Mouse (Mus musculus) spleen, adult 2 months (tissue): Measurements from ENCODE around the gene Zcchc7. TPM values are rescaled to one million over a fixed set of nuclear protein-coding genes. Genes with fewer than 3 reads are reported as not detected.

ENCODE experiments used
- DNase-seq, 2 experiments: peaks; one replicate each; pipeline versions ENCODE4 v3.0.0 to v3.0.0-alpha.2; 2012 to 2021; ENCODE audit warnings: low spot score in 2 of 2, low read depth in 1 of 2
- H3K27ac ChIP-seq: fragments of 200-500 bp; 2 replicates; pipeline ENCODE4 v1.5.1; 2012; ENCODE audit warnings: low read length, inconsistent platforms; ENCODE audit not compliant: insufficient read depth
- H3K27me3 ChIP-seq: fragments of 200-500 bp; 2 replicates; pipeline ENCODE4 v1.6.1; 2012; ENCODE audit warnings: mild to moderate bottlenecking, moderate library complexity, low read length, inconsistent platforms; ENCODE audit not compliant: control insufficient read depth, insufficient read depth
- H3K36me3 ChIP-seq: fragments of 200-500 bp; 2 replicates; pipeline ENCODE4 v1.6.1; 2012; ENCODE audit warnings: mild to moderate bottlenecking, low read length, inconsistent platforms; ENCODE audit not compliant: control insufficient read depth, insufficient read depth
- H3K4me1 ChIP-seq: fragments of 200-500 bp; 2 replicates; pipeline ENCODE4 v1.6.1; 2011; ENCODE audit warnings: inconsistent platforms; ENCODE audit not compliant: control insufficient read depth, insufficient read depth, insufficient read length
- H3K4me3 ChIP-seq: fragments of 200-500 bp; 2 replicates; pipeline ENCODE4 v1.5.1; 2011; ENCODE audit warnings: mild to moderate bottlenecking, inconsistent platforms; ENCODE audit not compliant: insufficient read depth, insufficient read length; ENCODE audit errors: extremely low read depth
- CTCF ChIP-seq: fragments of 200-500 bp; IDR thresholded peaks from 2 replicates; pipeline ENCODE4 v1.5.1; 2011; ENCODE audit warnings: mild to moderate bottlenecking, inconsistent platforms; ENCODE audit not compliant: insufficient read depth, insufficient read length, insufficient replicate concordance; ENCODE audit errors: extremely low read depth
- POLR2A ChIP-seq: fragments of 200-500 bp; IDR thresholded peaks from 2 replicates; pipeline ENCODE4 v1.6.1; 2011; ENCODE audit warnings: low read depth, low read length, inconsistent platforms
- WGBS: fragments of 180-500 bp; shearing (Covaris S2); methylation state at CpG from one replicate; pipeline ENCODE4 v1.1.7; 2018; 5-methylcytosine and 5-hydroxymethylcytosine counted together
- polyA plus RNA-seq: library from polyadenylated mRNA; depleted of rRNA; stranded (reverse); fragments of >200 nt; gene quantifications from 2 replicates; pipeline ENCODE4 v1.2.3, GENCODE M21; 2012

The Zcchc7 gene
- polyA plus RNA-seq, 1 experiment = 13.3 TPM

- H3K27me3 ChIP-seq = no peaks in the 10 kb centered on the region
- no peak overlapping the region for H3K27ac ChIP-seq
- WGBS = 95% methylated on average over 6 of the region's 6 CpGs
- TF ChIP-seq CTCF = no peak
- no peak for TF ChIP-seq POLR2A
- no peak overlapping the region for H3K4me3 ChIP-seq
- H3K36me3 ChIP-seq = peaks cover 1% of the 10 kb centered on the region; the same call in 1 of the 2 replicates
- peaks cover 5% of the 10 kb centered on the region; the same call in 1 of the 2 replicates for H3K4me1 ChIP-seq
- no peak for DNase-seq
These were observed 28.1 kb downstream of the Zcchc7 start for GRCm38 (mm10) chr4:44783566-44784292.

GRCm38 (mm10) chr4:44812855-44813254, 57.2 kb downstream of the Zcchc7 start:
- Histone ChIP-seq H3K36me3 (no peaks in the 10 kb centered on the region), H3K4me3 (no peak overlapping the region), H3K4me1 (peaks cover 10% of the 10 kb centered on the region; the same call in 1 of the 2 replicates), H3K27me3 (no peaks in the 10 kb centered on the region), H3K27ac (no peak overlapping the region)
- DNase-seq = no peak
- WGBS = 73% methylated on average over 1 of the region's 1 CpGs
- TF ChIP-seq CTCF = no peak
- no peak for TF ChIP-seq POLR2A

- H3K27ac ChIP-seq = peak overlapping the region; percentile 72
- no peak for TF ChIP-seq CTCF
- TF ChIP-seq POLR2A = no peak
- H3K4me3 ChIP-seq = no peak overlapping the region
These were observed 58.1 kb downstream of the Zcchc7 start for GRCm38 (mm10) chr4:44813770-44814169.

GRCm38 (mm10) chr4:44816584-44816983, 60.9 kb downstream of the Zcchc7 start:
- Histone ChIP-seq H3K4me3 (no peak overlapping the region), H3K4me1 (peaks cover 10% of the 10 kb centered on the region; the same call in 1 of the 2 replicates), H3K36me3 (no peaks in the 10 kb centered on the region), H3K27ac (no peak overlapping the region), H3K27me3 (no peaks in the 10 kb centered on the region)
- DNase-seq = no peak
- WGBS = 29% methylated on average over 7 of the region's 7 CpGs
- TF ChIP-seq CTCF = no peak
- TF ChIP-seq POLR2A = no peak

More at GRCm38 (mm10) chr4:44813770-44814169, 58.1 kb downstream of the Zcchc7 start:
- Histone ChIP-seq H3K36me3 (no peaks in the 10 kb centered on the region), H3K27me3 (no peaks in the 10 kb centered on the region), H3K4me1 (peaks cover 10% of the 10 kb centered on the region; the same call in 1 of the 2 replicates)
- no peak for DNase-seq
- WGBS = 27% methylated on average over 4 of the region's 4 CpGs

GRCm38 (mm10) chr4:44830609-44831008, 74.9 kb downstream of the Zcchc7 start:
- no peak for DNase-seq
- Histone ChIP-seq H3K4me3 (no peak overlapping the region), H3K36me3 (no peaks in the 10 kb centered on the region), H3K27ac (no peak overlapping the region), H3K4me1 (no peaks in the 10 kb centered on the region), H3K27me3 (no peaks in the 10 kb centered on the region)
- 89% methylated on average over 3 of the region's 3 CpGs for WGBS
- TF ChIP-seq POLR2A = no peak
- TF ChIP-seq CTCF = no peak

GRCm38 (mm10) chr4:44851835-44852251, 96.2 kb downstream of the Zcchc7 start:
- Histone ChIP-seq H3K27me3 (no peaks in the 10 kb centered on the region), H3K36me3 (no peaks in the 10 kb centered on the region), H3K27ac (no peak overlapping the region), H3K4me3 (no peak overlapping the region), H3K4me1 (no peaks in the 10 kb centered on the region)
- WGBS = 59% methylated on average over 6 of the region's 6 CpGs
- DNase-seq = no peak
- TF ChIP-seq CTCF = no peak
- TF ChIP-seq POLR2A = no peak

GRCm38 (mm10) chr4:44871591-44871990, 115.9 kb downstream of the Zcchc7 start:
- Histone ChIP-seq H3K4me3 (no peak overlapping the region), H3K36me3 (no peaks in the 10 kb centered on the region), H3K27ac (peak overlapping the region; percentile 73), H3K4me1 (no peaks in the 10 kb centered on the region; the same call in 1 of the 2 replicates), H3K27me3 (no peaks in the 10 kb centered on the region)
- TF ChIP-seq POLR2A (no peak), CTCF (no peak)
- DNase-seq = no peak
